Mouse (Mus musculus): ENCODE measurements at regions not wholly inside any gene's neighbourhood (a gene's known extent, or its start where the extent isn't known, plus 50 kb on each side); places are given as distances from the start of the nearest gene placed in this dataset.
"Not testable (repeated sequence)": the region's sequence is repeated elsewhere in the genome, so short reads cannot be mapped to it uniquely, and the experiment has no call there.

- no peaks in the 10 kb centered on the region for H3K36me3 ChIP-seq (ENCODE audit: control insufficient read depth, insufficient read depth, low read length)
Observed at GRCm38 (mm10) chr14:104731319-104731995, 209.0 kb upstream of the Rnf219 start.

GRCm38 (mm10) chr14:104715651-104716050, 193.2 kb upstream of the Rnf219 start:
- not testable (repeated sequence) for H3K9ac ChIP-seq (ENCODE audit: low read depth, low read length); H3K27me3 ChIP-seq (ENCODE audit: control insufficient read depth, insufficient read depth, low read length); H3K4me3 ChIP-seq (ENCODE audit: low read depth, low read length); H3K4me1 ChIP-seq (replicated peaks; ENCODE audit: control insufficient read depth, insufficient read depth, low read length); H3K27ac ChIP-seq (ENCODE audit: low read depth, low read length); H3K9me3 ChIP-seq (ENCODE audit: control insufficient read depth, low read length); DNase-seq (ENCODE audit: low spot score); H3K4me2 ChIP-seq (replicated peaks; ENCODE audit: low read depth, low read length); H3K36me3 ChIP-seq (ENCODE audit: control insufficient read depth, insufficient read depth, low read length); ATAC-seq (ENCODE audit: low FRiP score)
- WGBS, result 95% methylated on average over 19 of the region's 24 CpGs

More at GRCm38 (mm10) chr14:104731319-104731995, 209.0 kb upstream of the Rnf219 start:
- H3K27ac ChIP-seq (ENCODE audit: low read depth, low read length), result no peak overlapping the region
- no peak overlapping the region for H3K9ac ChIP-seq (ENCODE audit: low read depth, low read length)
- H3K4me3 ChIP-seq (ENCODE audit: low read depth, low read length), result no peak overlapping the region
- DNase-seq (ENCODE audit: low spot score) (no peak), ATAC-seq (ENCODE audit: low FRiP score) (no peak)
- no peaks in the 10 kb centered on the region for H3K4me1 ChIP-seq (replicated peaks; ENCODE audit: control insufficient read depth, insufficient read depth, low read length)
- no peaks in the 10 kb centered on the region for H3K27me3 ChIP-seq (ENCODE audit: control insufficient read depth, insufficient read depth, low read length)
- WGBS, result 79% methylated on average over 3 of the region's 3 CpGs
- H3K4me2 ChIP-seq (replicated peaks; ENCODE audit: low read depth, low read length), result no peak overlapping the region
- H3K9me3 ChIP-seq (ENCODE audit: control insufficient read depth, low read length), result no peaks in the 10 kb centered on the region

- 71% methylated on average over 8 of the region's 8 CpGs for WGBS
- H3K27ac ChIP-seq (ENCODE audit: low read depth, low read length), result no peak overlapping the region
- H3K4me2 ChIP-seq (replicated peaks; ENCODE audit: low read depth, low read length), result no peak overlapping the region
- ATAC-seq (ENCODE audit: low FRiP score), result no peak
- no peak overlapping the region for H3K9ac ChIP-seq (ENCODE audit: low read depth, low read length)
- no peak overlapping the region for H3K4me3 ChIP-seq (ENCODE audit: low read depth, low read length)
- no peaks in the 10 kb centered on the region for H3K4me1 ChIP-seq (replicated peaks; ENCODE audit: control insufficient read depth, insufficient read depth, low read length)
- no peaks in the 10 kb centered on the region for H3K36me3 ChIP-seq (ENCODE audit: control insufficient read depth, insufficient read depth, low read length)
- no peaks in the 10 kb centered on the region for H3K9me3 ChIP-seq (ENCODE audit: control insufficient read depth, low read length)
- H3K27me3 ChIP-seq (ENCODE audit: control insufficient read depth, insufficient read depth, low read length), result no peaks in the 10 kb centered on the region
- no peak for DNase-seq (ENCODE audit: low spot score)
Observed at GRCm38 (mm10) chr14:104702283-104702893, 179.9 kb upstream of the Rnf219 start.

GRCm38 (mm10) chr14:104698962-104699361, 176.5 kb upstream of the Rnf219 start:
- H3K4me2 ChIP-seq (replicated peaks; ENCODE audit: low read depth, low read length), result no peak overlapping the region
- H3K36me3 ChIP-seq (ENCODE audit: control insufficient read depth, insufficient read depth, low read length), result no peaks in the 10 kb centered on the region
- DNase-seq (ENCODE audit: low spot score) (no peak), ATAC-seq (ENCODE audit: low FRiP score) (no peak)
- H3K9ac ChIP-seq (ENCODE audit: low read depth, low read length), result no peak overlapping the region
- WGBS, result 83% methylated on average over 4 of the region's 4 CpGs
- no peaks in the 10 kb centered on the region for H3K9me3 ChIP-seq (ENCODE audit: control insufficient read depth, low read length)
- no peaks in the 10 kb centered on the region for H3K27me3 ChIP-seq (ENCODE audit: control insufficient read depth, insufficient read depth, low read length)
- no peak overlapping the region for H3K4me3 ChIP-seq (ENCODE audit: low read depth, low read length)
- no peak overlapping the region for H3K27ac ChIP-seq (ENCODE audit: low read depth, low read length)
- H3K4me1 ChIP-seq (replicated peaks; ENCODE audit: control insufficient read depth, insufficient read depth, low read length), result no peaks in the 10 kb centered on the region

GRCm38 (mm10) chr14:104695101-104695500, 172.7 kb upstream of the Rnf219 start:
- Histone ChIP-seq H3K9me3 (ENCODE audit: control insufficient read depth, low read length) (no peaks in the 10 kb centered on the region), H3K36me3 (ENCODE audit: control insufficient read depth, insufficient read depth, low read length) (no peaks in the 10 kb centered on the region), H3K9ac (ENCODE audit: low read depth, low read length) (no peak overlapping the region), H3K27me3 (ENCODE audit: control insufficient read depth, insufficient read depth, low read length) (no peaks in the 10 kb centered on the region), H3K27ac (ENCODE audit: low read depth, low read length) (no peak overlapping the region), H3K4me1 (replicated peaks; ENCODE audit: control insufficient read depth, insufficient read depth, low read length) (no peaks in the 10 kb centered on the region), H3K4me2 (replicated peaks; ENCODE audit: low read depth, low read length) (no peak overlapping the region), H3K4me3 (ENCODE audit: low read depth, low read length) (no peak overlapping the region)
- DNase-seq (ENCODE audit: low spot score) (no peak), ATAC-seq (ENCODE audit: low FRiP score) (no peak)
- WGBS, result 84% methylated on average over 4 of the region's 4 CpGs

GRCm38 (mm10) chr14:104694174-104694803, 171.8 kb upstream of the Rnf219 start:
- Histone ChIP-seq H3K4me2 (replicated peaks; ENCODE audit: low read depth, low read length) (no peak overlapping the region), H3K27ac (ENCODE audit: low read depth, low read length) (no peak overlapping the region), H3K4me3 (ENCODE audit: low read depth, low read length) (no peak overlapping the region), H3K9me3 (ENCODE audit: control insufficient read depth, low read length) (no peaks in the 10 kb centered on the region), H3K9ac (ENCODE audit: low read depth, low read length) (no peak overlapping the region), H3K27me3 (ENCODE audit: control insufficient read depth, insufficient read depth, low read length) (no peaks in the 10 kb centered on the region), H3K36me3 (ENCODE audit: control insufficient read depth, insufficient read depth, low read length) (no peaks in the 10 kb centered on the region), H3K4me1 (replicated peaks; ENCODE audit: control insufficient read depth, insufficient read depth, low read length) (no peaks in the 10 kb centered on the region)
- ATAC-seq (ENCODE audit: low FRiP score), result peak; percentile 41; the same call in 1 of the 2 replicates
- no peak for DNase-seq (ENCODE audit: low spot score)
- 85% methylated on average over 14 of the region's 14 CpGs for WGBS

GRCm38 (mm10) chr14:104692616-104693015, 170.2 kb upstream of the Rnf219 start:
- no peak for ATAC-seq (ENCODE audit: low FRiP score)
- no peak overlapping the region for H3K4me3 ChIP-seq (ENCODE audit: low read depth, low read length)
- no peak overlapping the region for H3K4me2 ChIP-seq (replicated peaks; ENCODE audit: low read depth, low read length)
- no peaks in the 10 kb centered on the region for H3K36me3 ChIP-seq (ENCODE audit: control insufficient read depth, insufficient read depth, low read length)
- H3K9ac ChIP-seq (ENCODE audit: low read depth, low read length), result no peak overlapping the region
- no peaks in the 10 kb centered on the region for H3K4me1 ChIP-seq (replicated peaks; ENCODE audit: control insufficient read depth, insufficient read depth, low read length)
- no peaks in the 10 kb centered on the region for H3K9me3 ChIP-seq (ENCODE audit: control insufficient read depth, low read length)
- H3K27me3 ChIP-seq (ENCODE audit: control insufficient read depth, insufficient read depth, low read length), result no peaks in the 10 kb centered on the region
- no peak for DNase-seq (ENCODE audit: low spot score)
- H3K27ac ChIP-seq (ENCODE audit: low read depth, low read length), result no peak overlapping the region
- 92% methylated on average over 5 of the region's 5 CpGs for WGBS

GRCm38 (mm10) chr14:104688440-104688839, 166.0 kb upstream of the Rnf219 start:
- no peaks in the 10 kb centered on the region for H3K4me1 ChIP-seq (replicated peaks; ENCODE audit: control insufficient read depth, insufficient read depth, low read length)
- no peaks in the 10 kb centered on the region for H3K27me3 ChIP-seq (ENCODE audit: control insufficient read depth, insufficient read depth, low read length)
- no peak overlapping the region for H3K9ac ChIP-seq (ENCODE audit: low read depth, low read length)
- H3K4me3 ChIP-seq (ENCODE audit: low read depth, low read length), result no peak overlapping the region
- H3K36me3 ChIP-seq (ENCODE audit: control insufficient read depth, insufficient read depth, low read length), result no peaks in the 10 kb centered on the region
- 88% methylated on average over 3 of the region's 3 CpGs for WGBS
- no peaks in the 10 kb centered on the region for H3K9me3 ChIP-seq (ENCODE audit: control insufficient read depth, low read length)
- ATAC-seq (ENCODE audit: low FRiP score), result no peak
- H3K4me2 ChIP-seq (replicated peaks; ENCODE audit: low read depth, low read length), result no peak overlapping the region
- no peak for DNase-seq (ENCODE audit: low spot score)
- H3K27ac ChIP-seq (ENCODE audit: low read depth, low read length), result no peak overlapping the region
